Mouse (Mus musculus): ENCODE results near the gene Zbtb46.

The Zbtb46 gene

DNA sequence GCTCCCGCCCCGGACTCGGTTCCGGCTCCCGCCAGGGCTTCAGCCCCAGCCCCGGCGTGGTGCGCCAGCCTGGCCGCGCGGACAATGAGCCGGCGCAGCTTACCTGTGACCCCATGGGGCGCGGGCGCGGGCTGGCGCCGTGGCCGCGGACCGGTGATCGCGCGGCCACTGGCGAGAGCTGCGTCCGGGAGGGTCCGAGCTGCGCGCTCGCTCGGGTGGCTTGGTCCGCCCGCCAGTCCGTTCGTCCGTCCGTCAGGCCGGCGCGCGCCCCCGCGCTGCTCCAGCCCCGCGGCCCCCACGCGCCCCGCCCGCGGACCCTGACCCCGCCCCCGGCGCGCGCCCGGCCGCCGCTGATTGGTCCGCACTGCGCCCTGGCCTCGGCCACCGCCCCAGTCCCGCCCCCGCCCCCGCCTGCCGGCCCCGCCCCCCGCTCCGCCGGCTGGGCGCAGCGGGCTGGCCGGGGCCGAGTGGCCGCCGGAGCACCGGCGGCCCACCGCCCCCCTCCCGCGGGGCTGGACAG lies at the start of gene Zbtb46:
Gene Zbtb46, minus strand, starts transcription at position 274 of the 520 bp plus-strand sequence.
- peak; percentile 72 for DNase-seq (ENCODE audit: low read depth, low spot score)

DNA sequence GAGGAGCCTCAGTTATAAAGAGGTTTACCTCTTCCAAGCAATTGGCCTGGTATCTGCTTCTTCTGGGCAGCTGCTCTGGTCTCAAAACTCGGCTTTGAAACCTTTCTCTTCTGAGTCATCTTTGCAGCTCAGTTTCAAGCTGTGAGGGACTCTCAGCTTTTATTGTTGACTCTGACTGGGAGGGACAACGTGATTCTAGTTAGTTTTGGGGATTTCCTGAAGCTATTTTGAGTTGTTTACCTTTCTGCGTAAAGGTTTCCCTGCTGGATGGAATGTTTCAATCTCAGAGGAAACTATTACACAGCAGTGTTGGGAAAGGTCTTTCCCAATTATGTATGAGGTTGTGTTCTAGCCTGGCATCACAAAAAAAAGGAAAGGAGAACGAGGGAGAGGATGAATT lies 39.4 kb upstream of the Zbtb46 start:
- no peak for DNase-seq (ENCODE audit: low read depth, low spot score)

DNA sequence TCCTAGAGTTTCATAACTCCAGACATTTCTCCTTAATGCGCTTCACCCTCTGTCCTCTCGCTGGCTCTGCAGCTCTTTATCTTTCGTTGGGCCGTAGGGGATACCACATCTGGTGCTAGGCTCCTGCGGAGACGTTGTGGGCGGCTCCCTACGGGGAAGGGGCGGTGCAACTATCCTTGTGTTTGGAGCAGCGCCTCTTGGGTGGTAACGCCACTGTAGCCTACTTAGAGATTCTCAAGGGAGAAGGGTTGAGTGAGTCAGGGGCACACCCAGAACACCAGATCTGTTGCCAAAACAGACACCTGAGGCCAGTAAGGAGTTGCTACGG lies 38.3 kb upstream of the Zbtb46 start:
- peak; percentile 75 for DNase-seq (ENCODE audit: low read depth, low spot score)

DNA sequence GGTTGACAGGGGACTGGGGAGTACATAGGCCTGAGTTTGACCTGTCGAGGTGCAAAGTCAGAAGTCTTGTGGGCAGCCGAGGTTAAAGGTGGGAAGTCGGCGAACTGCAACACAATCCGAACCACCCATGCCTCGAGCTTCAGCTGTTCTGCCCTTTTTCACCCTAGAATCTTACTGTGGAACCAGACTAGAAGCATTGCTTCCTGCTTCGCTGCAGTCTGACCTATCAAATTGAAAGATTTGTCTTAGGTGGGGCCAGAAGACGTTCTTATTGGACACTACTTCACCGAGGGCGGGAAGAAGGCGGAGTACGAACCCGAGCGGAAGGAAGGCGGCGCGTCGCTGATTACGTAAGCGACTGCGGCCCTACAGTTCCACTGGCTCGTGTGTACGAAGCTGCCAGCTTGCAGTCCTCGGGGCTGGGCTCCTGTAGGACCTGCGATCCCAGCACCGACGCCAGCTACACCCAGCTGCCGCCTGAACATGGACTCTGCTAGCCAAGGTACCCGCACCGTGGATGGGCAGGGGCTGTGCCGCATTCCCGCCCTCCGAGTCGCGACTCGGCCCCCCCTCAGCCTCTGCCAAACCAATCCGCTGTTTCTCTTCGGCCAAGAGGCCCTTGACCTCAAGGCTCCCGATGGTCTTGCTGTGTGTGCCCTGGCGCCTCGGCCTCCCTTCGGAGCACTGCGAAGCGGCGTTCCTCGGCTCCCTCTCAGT lies 37.8 kb upstream of the Zbtb46 start, which contains the start of gene Tpd52l2:
Gene Tpd52l2, plus strand, starts transcription at position 312 of the 717 bp plus-strand sequence.
- DNase-seq (ENCODE audit: low read depth, low spot score), result peak; percentile 98

DNA sequence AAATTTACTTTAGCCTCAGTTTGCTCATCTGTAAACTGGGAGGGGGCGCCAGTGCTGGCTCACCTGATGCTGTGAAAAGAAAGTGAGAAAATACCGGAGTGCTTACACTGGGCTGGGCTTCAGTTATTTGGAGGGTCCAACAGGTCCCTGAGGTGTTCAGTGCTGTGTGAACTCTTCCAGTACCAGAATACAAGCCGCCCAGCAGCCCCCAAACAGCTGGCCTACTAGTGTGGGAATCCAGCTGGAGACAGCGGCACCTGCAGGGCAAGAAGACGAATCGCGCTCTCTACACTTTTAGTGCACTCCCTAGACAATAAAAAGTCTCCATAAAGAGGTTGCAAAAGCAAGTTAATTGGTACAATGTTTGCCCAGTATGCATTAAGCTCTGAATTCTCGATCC lies 37.1 kb upstream of the Zbtb46 start:
- peak; percentile 88 for DNase-seq (ENCODE audit: low read depth, low spot score)

DNA sequence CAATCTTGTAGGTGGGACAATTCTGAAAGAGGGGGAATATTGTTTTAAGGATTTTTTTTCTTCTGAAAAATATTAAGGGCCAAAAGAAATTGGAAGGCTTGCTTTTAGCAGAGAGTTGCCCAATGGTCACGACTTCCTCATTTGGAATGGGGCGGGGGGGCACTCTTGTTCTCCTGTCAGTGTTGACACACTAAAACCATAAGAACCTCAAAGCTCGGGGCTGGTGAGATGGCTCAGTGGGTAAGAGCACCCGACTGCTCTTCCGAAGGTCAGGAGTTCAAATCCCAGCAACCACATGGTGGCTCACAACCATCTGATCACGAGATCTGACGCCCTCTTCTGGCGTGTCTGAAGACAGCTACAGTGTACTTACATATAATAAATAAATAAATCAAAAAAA lies 36.6 kb upstream of the Zbtb46 start:
- DNase-seq (ENCODE audit: low read depth, low spot score), result peak; percentile 61

DNA sequence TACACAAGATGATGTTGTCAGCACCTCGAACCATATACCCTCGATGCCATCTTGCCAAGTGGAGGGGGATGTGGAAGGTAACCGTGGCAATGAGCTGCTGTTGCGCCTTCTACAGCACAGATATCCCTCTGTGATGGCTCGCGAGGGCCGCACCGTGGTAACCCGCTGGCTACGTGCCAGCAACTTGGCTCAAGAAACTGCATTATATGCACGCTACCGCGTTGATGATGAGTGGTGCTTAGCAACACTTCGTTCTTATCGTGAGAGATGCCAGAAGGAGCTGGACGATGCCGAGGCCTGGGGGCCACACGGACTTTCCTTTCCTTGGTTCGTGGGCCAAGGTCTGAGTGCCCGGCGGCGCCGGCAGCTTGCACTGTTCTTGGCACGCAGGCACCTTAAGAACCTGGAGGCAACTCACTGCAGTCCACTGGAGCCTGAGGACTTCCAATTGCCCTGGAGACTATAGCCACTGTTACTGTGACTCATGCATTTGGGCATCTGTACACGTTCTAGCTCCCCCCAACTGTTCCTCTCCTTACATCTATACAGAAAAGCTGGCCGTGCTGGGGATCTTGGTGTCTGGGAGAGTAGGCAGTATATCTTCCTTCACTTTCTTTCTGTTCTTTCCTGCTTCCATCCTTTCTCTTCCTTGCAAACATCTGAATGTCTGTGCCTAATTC lies 35.2 kb upstream of the Zbtb46 start:
- no peak for DNase-seq (ENCODE audit: low read depth, low spot score)

DNA sequence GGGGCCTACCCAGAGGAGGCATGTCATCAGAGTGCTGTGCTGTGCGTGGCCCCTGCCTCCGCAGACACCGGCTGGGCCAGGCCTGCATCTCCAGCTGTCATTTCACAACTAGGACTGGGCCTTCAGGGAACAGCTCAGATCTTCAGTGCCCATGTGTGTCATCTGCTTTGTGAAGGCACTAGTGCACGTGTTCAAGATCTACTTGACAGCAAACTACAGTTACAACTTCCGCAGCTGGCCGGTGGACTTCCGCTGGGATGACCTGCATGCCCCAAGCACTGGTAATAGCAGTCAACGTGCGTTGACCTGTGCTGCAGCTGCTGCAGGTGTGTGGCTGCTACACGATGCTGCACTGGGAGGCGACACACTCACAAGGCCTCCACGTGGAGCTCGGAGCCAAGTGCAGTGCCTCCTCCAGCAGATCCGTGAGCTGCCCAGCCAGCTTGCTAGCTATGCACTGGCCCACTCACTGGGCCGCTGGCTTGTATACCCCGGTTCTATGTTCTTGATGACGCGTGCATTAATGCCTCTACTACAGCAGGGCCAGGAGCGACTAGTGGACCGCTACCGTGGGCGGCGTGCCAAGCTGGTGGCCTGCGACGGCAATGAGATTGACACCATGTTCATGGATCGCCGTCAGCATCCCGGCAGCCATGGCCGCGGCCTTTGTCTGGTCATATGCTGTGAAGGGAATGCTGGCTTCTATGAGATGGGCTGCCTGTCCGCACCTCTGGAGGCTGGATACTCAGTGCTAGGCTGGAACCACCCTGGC lies 34.1 kb upstream of the Zbtb46 start, which contains the start of gene Abhd16b:
Gene Abhd16b, plus strand, starts transcription at position 51 of the 772 bp plus-strand sequence.
- DNase-seq (ENCODE audit: low read depth, low spot score), result no peak

DNA sequence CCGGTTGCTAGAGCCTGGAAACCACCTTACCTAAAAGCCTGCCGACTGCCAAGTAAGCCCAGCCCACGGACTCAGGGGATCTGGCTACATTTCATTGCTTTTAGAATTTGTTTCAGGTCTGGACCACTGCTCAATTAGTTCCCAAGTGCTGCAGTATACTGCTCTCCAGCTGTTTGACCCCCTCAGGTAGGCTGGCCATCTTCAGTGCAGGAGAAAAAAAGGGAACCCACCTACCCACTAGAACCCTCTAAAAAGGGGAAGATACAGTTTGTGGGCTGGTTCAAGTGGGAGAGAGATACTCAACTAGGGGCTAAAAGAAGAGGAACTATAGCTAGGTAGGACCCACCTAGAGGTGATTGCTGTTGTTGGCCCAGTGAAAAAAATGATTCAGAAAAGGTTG lies 33.0 kb upstream of the Zbtb46 start:
- DNase-seq (ENCODE audit: low read depth, low spot score), result no peak

DNA sequence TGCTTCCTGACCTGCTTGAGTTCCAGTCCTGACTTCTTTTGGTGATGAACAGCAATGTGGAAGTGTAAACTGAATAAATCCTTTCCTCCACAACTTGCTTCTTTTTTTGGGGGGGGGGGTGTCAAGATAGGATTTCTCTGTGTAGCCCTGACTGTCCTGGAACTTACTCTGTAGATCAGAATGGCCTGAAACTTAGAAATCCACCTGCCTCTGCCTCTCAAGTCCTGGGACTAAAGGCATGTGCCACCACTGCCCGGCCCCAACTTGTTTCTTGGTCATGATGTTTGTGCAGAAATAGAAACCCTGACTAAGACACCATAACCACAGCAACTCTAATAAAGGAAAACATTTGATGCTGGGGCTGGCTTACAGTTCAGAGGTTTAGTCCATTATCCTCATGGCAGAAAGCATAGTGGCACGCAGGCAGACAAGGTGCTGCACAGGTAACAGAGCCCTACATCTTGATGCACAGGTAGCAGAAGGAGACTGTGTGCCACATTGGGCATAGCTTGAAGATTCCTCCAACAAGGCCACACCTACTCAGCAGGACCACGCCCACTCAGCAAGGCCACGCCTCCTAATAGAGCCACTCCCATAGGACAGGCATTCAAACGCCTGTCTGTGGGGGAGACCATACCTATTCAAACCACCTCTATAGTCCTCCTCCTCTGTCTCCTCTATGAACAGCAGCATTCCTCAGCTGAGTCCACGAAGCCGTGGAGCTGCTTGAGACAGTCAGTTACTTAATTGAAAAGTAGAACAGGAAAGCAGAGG lies 32.4 kb upstream of the Zbtb46 start:
- peak; percentile 81 for DNase-seq (ENCODE audit: low read depth, low spot score)

DNA sequence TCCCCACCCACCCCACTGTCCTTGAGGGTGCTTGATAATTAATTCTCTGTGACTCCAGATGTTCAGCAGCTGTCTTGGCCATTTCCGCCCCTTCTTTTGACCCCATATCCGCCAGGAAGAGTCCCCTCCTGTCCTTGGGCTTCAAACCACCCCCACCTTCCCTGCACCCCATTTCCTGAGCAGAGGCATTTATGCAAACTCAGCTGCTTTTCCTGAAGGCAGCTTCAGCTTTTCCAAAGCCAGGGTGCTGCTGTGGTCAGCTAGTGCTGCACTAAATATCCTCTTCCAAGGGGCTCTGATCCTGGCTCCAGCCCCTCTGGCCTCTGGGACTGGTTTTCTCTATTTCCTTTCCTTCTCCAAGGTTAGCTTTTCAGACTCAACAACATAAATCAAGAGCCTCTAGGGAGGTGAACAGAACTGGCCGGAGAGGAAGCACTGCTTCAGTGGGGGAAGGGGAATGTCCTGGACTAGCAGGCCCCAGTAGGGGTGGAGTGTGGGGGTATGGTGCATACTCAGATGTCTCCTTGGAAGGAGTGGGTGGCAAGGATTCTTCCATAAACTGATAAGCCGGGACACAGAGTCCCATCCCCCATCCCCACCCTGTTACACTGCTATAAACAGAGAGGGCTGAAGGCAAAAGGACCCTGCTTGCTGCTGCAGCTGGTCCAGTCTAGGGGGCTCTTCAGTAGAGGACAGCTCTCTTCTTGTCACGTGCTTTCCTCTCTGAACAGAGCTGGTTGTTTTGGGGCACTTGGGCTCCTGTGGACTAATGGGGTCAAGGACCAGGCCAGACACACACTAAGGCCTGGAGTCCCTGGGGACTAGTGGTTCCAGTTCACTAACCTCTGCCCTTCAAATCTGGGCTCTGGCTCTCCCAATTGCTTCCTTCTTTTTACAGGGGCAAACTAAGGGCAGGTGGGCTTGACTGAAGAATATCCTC lies 28.4 kb upstream of the Zbtb46 start:
- no peak for DNase-seq (ENCODE audit: low read depth, low spot score)

DNA sequence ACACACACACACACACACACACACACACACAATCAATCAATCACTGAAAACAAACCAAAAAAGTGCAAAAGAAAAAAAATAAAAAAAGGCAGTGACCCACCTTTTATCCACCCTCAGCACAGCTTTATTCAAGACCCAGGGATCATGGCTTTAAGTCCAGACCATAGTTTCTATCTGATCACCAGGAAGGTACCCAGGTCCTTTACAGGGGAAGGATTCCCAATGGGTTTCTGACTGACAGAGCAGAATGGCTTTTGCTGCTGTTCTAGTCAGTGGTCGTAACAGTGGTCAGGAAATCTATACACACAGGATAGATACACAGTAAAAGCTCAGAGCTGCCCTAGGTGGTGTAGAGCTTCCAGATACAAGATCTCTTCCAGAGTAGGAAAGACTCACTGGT lies 26.5 kb upstream of the Zbtb46 start:
- DNase-seq (ENCODE audit: low read depth, low spot score), result no peak

DNA sequence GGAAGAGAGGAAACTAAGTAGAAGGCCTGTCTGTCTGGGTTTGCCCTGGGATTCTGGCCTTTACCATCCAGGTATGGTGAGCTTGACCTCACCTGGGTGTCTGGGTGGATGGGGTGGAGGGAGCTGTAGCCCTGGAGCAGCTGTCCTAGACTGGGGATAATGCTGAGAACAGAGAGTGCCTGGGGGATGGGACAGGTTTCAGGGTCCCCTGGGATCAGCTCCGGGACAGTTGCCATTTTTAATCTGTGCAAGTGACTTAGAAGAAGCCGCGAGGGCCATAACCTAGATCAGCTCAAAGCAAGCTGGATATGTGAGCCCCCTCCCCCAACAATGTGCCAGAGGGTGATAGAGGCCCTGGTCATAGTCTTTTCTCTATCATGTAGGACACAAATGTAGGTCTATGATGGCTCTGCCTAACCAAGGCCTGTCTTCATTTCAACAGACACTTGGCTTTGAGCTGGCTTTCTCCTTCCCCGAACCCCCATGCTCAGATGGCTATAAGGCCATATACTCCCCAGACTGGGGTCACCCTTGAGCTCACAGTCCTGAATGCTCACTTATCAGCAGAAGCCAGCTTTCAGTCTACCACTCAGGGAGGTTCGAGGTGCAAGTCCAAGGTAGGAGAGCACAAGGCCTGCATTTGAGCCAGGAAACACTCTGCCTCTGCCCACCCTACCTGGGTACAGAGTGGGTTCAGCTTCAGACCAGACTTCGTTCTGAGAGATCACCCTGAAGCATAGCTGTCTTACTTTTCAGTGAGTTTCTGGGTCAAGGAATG lies 25.4 kb upstream of the Zbtb46 start:
- DNase-seq (ENCODE audit: low read depth, low spot score), result peak; percentile 6

DNA sequence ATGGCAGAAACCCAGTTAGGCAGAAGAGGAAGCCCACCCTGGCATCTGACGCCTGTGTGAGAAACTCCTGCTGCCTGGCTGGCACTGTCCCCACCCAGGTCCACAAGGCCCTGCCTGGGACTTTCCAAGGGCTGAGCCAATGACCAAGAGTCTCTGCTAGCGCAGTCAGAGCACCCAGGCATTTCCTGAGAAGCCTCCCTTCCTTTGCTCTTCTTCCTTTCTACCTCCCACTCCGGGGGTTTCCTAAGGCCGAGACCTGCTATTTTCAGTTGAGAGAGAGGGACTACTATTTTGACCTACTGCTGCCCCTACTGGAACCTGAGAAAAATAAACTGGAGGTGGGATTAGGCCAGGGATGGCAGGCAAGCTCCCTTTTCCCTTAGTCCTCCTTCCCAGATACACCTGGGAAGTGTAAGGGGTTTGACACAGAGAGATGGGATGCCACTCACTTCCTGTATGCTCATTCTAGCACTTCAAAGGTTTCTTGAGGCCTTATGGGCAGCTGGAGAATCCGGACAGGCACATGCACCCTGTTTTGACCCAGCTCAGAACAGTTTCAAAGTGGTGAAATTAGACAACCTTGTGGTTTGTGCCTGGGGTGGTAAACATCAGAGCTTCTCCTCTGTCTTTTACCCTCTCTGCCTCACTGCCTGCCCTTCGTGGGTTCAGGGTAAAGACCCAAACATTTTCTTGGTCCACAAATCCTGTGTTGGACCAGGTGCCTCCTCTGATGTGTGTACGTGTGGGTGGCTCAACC lies 24.5 kb upstream of the Zbtb46 start:
- DNase-seq (ENCODE audit: low read depth, low spot score), result peak; percentile 84

DNA sequence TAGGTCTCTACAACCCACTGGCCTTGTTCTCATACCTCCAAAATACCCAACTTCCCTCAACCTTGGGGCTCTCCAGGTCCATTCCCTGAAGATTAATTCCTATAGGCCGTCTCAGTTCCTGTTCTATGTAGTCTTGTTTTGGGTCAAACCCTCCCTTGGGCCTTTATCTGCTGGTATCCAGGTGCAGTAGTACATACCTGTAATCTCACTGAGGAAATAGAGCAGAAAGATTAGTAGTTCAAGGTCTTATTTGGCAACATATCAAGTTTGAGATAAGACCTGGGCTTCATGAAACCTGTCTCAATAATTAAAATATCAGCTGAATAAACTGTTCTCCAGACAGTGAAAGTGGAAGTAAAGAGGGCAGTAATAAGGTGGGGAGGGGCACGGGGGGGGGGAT lies 23.9 kb upstream of the Zbtb46 start:
- no peak for DNase-seq (ENCODE audit: low read depth, low spot score)

DNA sequence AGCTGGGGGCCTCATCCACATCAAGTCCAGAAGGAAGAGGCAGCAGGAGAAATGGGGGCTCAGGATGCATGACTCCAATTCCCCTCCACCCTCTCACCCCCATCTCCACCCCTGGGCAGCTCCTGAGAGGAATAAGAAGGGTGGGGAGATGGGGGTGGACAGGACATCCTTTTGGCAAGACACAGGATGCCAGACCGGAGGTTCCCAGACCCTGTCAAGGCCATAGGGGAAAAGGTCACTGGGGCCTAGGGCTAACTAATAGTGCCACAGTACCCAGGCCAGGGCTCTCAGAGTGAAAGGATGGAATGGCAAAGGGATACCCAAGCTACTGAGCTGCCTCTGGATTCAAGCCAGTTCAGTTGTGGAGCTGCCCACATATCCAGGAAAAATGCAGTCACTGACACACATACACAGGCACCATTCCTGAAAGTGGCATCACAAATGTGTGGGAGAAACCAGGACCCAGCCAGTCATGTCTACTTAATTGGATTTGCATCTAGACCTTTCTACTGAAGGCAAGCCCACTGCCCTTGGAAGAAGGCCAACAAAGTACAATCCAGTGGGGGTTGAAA lies 13.1 kb upstream of the Zbtb46 start:
- no peak for DNase-seq (ENCODE audit: low read depth, low spot score)

DNA sequence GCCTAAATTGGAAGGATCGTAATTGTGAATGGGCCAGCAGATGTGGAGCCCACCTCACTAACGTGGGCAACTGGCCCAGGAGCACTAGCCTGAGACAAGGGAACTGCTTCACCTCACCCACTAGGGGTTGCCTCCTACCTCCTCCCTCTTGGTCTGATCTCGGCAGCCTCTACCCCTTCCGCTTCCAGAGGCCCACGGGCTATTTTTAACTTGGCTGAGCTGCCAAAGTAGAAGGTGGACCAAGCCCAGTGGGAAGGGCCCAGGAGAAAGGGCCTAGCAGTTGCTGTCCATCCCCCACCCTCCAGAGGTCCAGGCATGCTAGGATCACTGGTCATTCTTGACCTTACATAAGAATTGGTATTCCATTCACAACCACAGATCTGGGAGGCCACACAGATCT lies 12.0 kb upstream of the Zbtb46 start:
- no peak for DNase-seq (ENCODE audit: low read depth, low spot score)

DNA sequence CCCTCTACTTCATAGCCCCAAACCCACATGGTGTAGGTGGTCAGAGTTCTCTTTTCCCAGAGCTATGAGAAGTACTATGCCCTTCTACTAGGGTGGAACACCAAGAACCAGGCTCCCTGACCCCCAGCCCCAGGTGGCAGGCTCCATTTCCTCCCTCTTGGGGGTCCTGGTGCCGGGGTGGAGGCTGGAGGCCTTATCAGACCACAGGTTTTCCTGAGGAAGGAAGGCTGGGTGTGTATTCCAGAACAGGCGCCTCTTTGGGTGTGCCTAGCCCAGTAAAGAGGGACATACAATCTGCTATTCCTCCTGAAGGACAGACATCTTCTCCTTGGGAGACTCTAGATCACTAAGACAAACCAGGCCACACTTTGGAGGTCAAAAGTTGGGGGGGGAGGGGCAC lies 11.1 kb upstream of the Zbtb46 start:
- no peak for DNase-seq (ENCODE audit: low read depth, low spot score)

DNA sequence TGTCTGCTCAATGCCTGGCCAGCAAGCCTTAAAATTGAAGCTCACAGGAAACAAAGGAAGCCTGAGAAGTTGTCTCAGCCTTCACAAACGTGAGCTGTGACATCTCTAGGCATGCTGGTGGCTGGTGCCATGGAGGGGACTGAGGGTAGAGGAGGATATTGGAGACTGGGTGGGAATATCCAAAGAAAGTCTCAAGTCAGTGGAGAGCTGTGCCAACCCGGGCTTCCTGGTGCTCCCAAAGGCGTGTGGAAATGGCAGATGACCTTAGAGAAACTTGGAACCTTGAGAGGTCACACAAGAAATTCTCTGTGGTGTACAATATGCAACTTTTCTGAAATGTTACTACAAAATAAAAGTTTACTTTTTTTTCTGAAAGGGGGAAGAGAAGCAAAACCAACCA lies 6.2 kb upstream of the Zbtb46 start:
- no peak for DNase-seq (ENCODE audit: low read depth, low spot score)

Data from CD4-positive, CD25-positive, alpha-beta regulatory T cell, adult 2 months (primary cell).